Mouse (Mus musculus): ENCODE data around the gene Brox. TPM values are rescaled to one million over a fixed set of nuclear protein-coding genes. Genes with fewer than 3 reads are reported as not detected.
"Not testable (repeated sequence)": the region's sequence is repeated elsewhere in the genome, so short reads cannot be mapped to it uniquely, and the experiment has no call there.

Gene Brox
- total RNA-seq (2014; rRNA removed) (80.6 and 93.8 TPM in 2 replicates), polyA plus RNA-seq (2015; fragmentation: Nextera tagmentation; extraction: Ambion mirVana) (82.3 and 84.4 TPM in 2 replicates)

- Histone ChIP-seq H3K4me1 (ENCODE audit: insufficient read depth, low read length) (no peaks in the 10 kb centered on the region), H3K27me3 (ENCODE audit: insufficient read depth, low read length) (no peaks in the 10 kb centered on the region), H3K4me3 (ENCODE audit: low read length) (peak within 1 kb of the TSS; percentile 46), H3K4me2 (ENCODE audit: low read depth, low read length) (peak within 1 kb of the TSS; percentile 55), H3K27ac (peak within 1 kb of the TSS; percentile 66), H3K36me3 (ENCODE audit: insufficient read depth, low read length) (peaks cover 11% of the 10 kb centered on the region; the same call in 1 of the 2 replicates), H3K9me3 (ENCODE audit: low read length) (no peaks in the 10 kb centered on the region), H3K9ac (replicated peaks; ENCODE audit: low read length) (peak within 1 kb of the TSS; percentile 49)
- 1% methylated on average over 38 of the region's 39 CpGs for WGBS
- DNase-seq (ENCODE audit: low spot score) (peak; percentile 95), ATAC-seq (peak; percentile 95)
- TF ChIP-seq CTCF (IDR thresholded peaks at IDR 0.05; ENCODE audit: low read depth) = no peak
Observed at GRCm38 (mm10) chr1:183296877-183297383, at the start of gene Brox. Gene Brox, minus strand, starts transcription at chr1:183297269.

GRCm38 (mm10) chr1:183345817-183346195 lies 48.7 kb upstream of the Brox start:
- H3K27ac ChIP-seq = peak overlapping the region; percentile 90
- H3K9ac ChIP-seq (replicated peaks; ENCODE audit: low read length) = peak overlapping the region; percentile 92
- H3K36me3 ChIP-seq (ENCODE audit: insufficient read depth, low read length) = peaks cover 18% of the 10 kb centered on the region
- no peak for TF ChIP-seq CTCF (IDR thresholded peaks at IDR 0.05; ENCODE audit: low read depth)
- H3K4me3 ChIP-seq (ENCODE audit: low read length) = peak overlapping the region; percentile 98
- no peaks in the 10 kb centered on the region for H3K27me3 ChIP-seq (ENCODE audit: insufficient read depth, low read length)
- DNase-seq (ENCODE audit: low spot score) = no peak
- ATAC-seq = peak; percentile 16; the same call in 1 of the 2 replicates
- H3K4me1 ChIP-seq (ENCODE audit: insufficient read depth, low read length) = no peaks in the 10 kb centered on the region
- H3K9me3 ChIP-seq (ENCODE audit: low read length) = no peaks in the 10 kb centered on the region
- WGBS = 7% methylated on average over 10 of the region's 10 CpGs
- H3K4me2 ChIP-seq (ENCODE audit: low read depth, low read length) = peak overlapping the region; percentile 93

GRCm38 (mm10) chr1:183344886-183345816 lies 48.1 kb upstream of the Brox start:
- under 1% methylated on average over 72 of the region's 72 CpGs for WGBS
- H3K4me3 ChIP-seq (ENCODE audit: low read length) = peak overlapping the region; percentile 98
- H3K36me3 ChIP-seq (ENCODE audit: insufficient read depth, low read length) = peaks cover 16% of the 10 kb centered on the region
- peak overlapping the region; percentile 90 for H3K27ac ChIP-seq
- ATAC-seq (peak; percentile 98), DNase-seq (ENCODE audit: low spot score) (peak; percentile 95)
- H3K4me1 ChIP-seq (ENCODE audit: insufficient read depth, low read length) = no peaks in the 10 kb centered on the region
- peak overlapping the region; percentile 93 for H3K4me2 ChIP-seq (ENCODE audit: low read depth, low read length)
- no peaks in the 10 kb centered on the region for H3K27me3 ChIP-seq (ENCODE audit: insufficient read depth, low read length)
- no peaks in the 10 kb centered on the region for H3K9me3 ChIP-seq (ENCODE audit: low read length)
- peak overlapping the region; percentile 92 for H3K9ac ChIP-seq (replicated peaks; ENCODE audit: low read length)
- no peak for TF ChIP-seq CTCF (IDR thresholded peaks at IDR 0.05; ENCODE audit: low read depth)

- H3K4me1 ChIP-seq (ENCODE audit: insufficient read depth, low read length); DNase-seq (ENCODE audit: low spot score); H3K4me3 ChIP-seq (ENCODE audit: low read length); H3K27me3 ChIP-seq (ENCODE audit: insufficient read depth, low read length); H3K9ac ChIP-seq (replicated peaks; ENCODE audit: low read length); H3K9me3 ChIP-seq (ENCODE audit: low read length); ATAC-seq; H3K27ac ChIP-seq; H3K4me2 ChIP-seq (ENCODE audit: low read depth, low read length): not testable (repeated sequence)
- WGBS = 100% methylated on average over 1 of the region's 1 CpGs
- H3K36me3 ChIP-seq (ENCODE audit: insufficient read depth, low read length) = peaks cover 23% of the 10 kb centered on the region
Observed at GRCm38 (mm10) chr1:183342902-183343301, 45.8 kb upstream of the Brox start.

GRCm38 (mm10) chr1:183327171-183327570 lies 30.1 kb upstream of the Brox start:
- no peak overlapping the region for H3K4me2 ChIP-seq (ENCODE audit: low read depth, low read length)
- no peak overlapping the region for H3K4me3 ChIP-seq (ENCODE audit: low read length)
- H3K9me3 ChIP-seq (ENCODE audit: low read length) = no peaks in the 10 kb centered on the region
- no peaks in the 10 kb centered on the region for H3K27me3 ChIP-seq (ENCODE audit: insufficient read depth, low read length)
- 93% methylated on average over 8 of the region's 8 CpGs for WGBS
- peaks cover 54% of the 10 kb centered on the region for H3K36me3 ChIP-seq (ENCODE audit: insufficient read depth, low read length)
- no peak overlapping the region for H3K9ac ChIP-seq (replicated peaks; ENCODE audit: low read length)
- ATAC-seq (no peak), DNase-seq (ENCODE audit: low spot score) (no peak)
- no peak for TF ChIP-seq CTCF (IDR thresholded peaks at IDR 0.05; ENCODE audit: low read depth)
- no peak overlapping the region for H3K27ac ChIP-seq
- H3K4me1 ChIP-seq (ENCODE audit: insufficient read depth, low read length) = no peaks in the 10 kb centered on the region

- Histone ChIP-seq H3K36me3 (ENCODE audit: insufficient read depth, low read length) (peaks cover 47% of the 10 kb centered on the region), H3K4me1 (ENCODE audit: insufficient read depth, low read length) (no peaks in the 10 kb centered on the region), H3K4me2 (ENCODE audit: low read depth, low read length) (no peak overlapping the region), H3K9me3 (ENCODE audit: low read length) (no peaks in the 10 kb centered on the region), H3K27me3 (ENCODE audit: insufficient read depth, low read length) (no peaks in the 10 kb centered on the region), H3K4me3 (ENCODE audit: low read length) (no peak overlapping the region), H3K9ac (replicated peaks; ENCODE audit: low read length) (no peak overlapping the region), H3K27ac (no peak overlapping the region)
- no peak for ATAC-seq
- no peak for TF ChIP-seq CTCF (IDR thresholded peaks at IDR 0.05; ENCODE audit: low read depth)
- WGBS = 97% methylated on average over 6 of the region's 6 CpGs
- no peak for DNase-seq (ENCODE audit: low spot score)
Observed at GRCm38 (mm10) chr1:183324433-183324832, 27.4 kb upstream of the Brox start.

All from hindbrain, postnatal 0 days (tissue).